Mouse (Mus musculus) thymus, adult 2 months (tissue): ENCODE data around the gene Usp10. TPM values are rescaled to one million over a fixed set of nuclear protein-coding genes. Genes with fewer than 3 reads are reported as not detected.

ENCODE experiments used
- DNase-seq: peaks from one replicate; pipeline ENCODE4 v3.0.0; 2021
- H3K27ac ChIP-seq: fragments of 200-500 bp; 2 replicates; pipeline ENCODE4 v1.5.1; 2012; ENCODE audit warnings: low read length, control low read depth; ENCODE audit not compliant: control insufficient read depth, insufficient read depth
- H3K27me3 ChIP-seq: fragments of 200-500 bp; 2 replicates; pipeline ENCODE4 v1.6.1; 2012; ENCODE audit warnings: mild to moderate bottlenecking, low read length, moderate library complexity, mixed read lengths; ENCODE audit not compliant: control insufficient read depth, insufficient read depth
- H3K36me3 ChIP-seq: fragments of 200-500 bp; 2 replicates; pipeline ENCODE4 v1.6.1; 2012; ENCODE audit warnings: mild to moderate bottlenecking, low read length, moderate library complexity; ENCODE audit not compliant: control insufficient read depth, insufficient read depth
- H3K4me1 ChIP-seq: fragments of 200-500 bp; replicated peaks from 2 replicates; pipeline ENCODE4 v1.6.1; 2012; ENCODE audit warnings: low read length; ENCODE audit not compliant: control insufficient read depth, insufficient read depth
- H3K4me3 ChIP-seq: fragments of 200-500 bp; 2 replicates; pipeline ENCODE4 v1.5.1; 2012; ENCODE audit warnings: mild to moderate bottlenecking, low read length, control low read depth, moderate library complexity; ENCODE audit not compliant: control insufficient read depth, insufficient read depth
- CTCF ChIP-seq: fragments of 200-500 bp; IDR thresholded peaks from 2 replicates; pipeline ENCODE4 v1.5.1; 2012; ENCODE audit warnings: mild to moderate bottlenecking, control low read depth, low read length, moderate library complexity, borderline replicate concordance; ENCODE audit not compliant: control insufficient read depth, poor library complexity, insufficient read depth; ENCODE audit errors: extremely low read depth
- POLR2A ChIP-seq: fragments of 200-500 bp; IDR thresholded peaks from 2 replicates; pipeline ENCODE4 v1.6.1; 2012; ENCODE audit warnings: mild to moderate bottlenecking, low read length, control low read depth, moderate library complexity; ENCODE audit not compliant: control insufficient read depth, poor library complexity, insufficient read depth; ENCODE audit errors: extremely low read depth
- WGBS: fragments of 180-500 bp; shearing (Covaris S2); methylation state at CpG from one replicate; pipeline ENCODE4 v1.1.7; 2018; 5-methylcytosine and 5-hydroxymethylcytosine counted together
- polyA plus RNA-seq: library from polyadenylated mRNA; depleted of rRNA; stranded (reverse); fragments of >200 nt; gene quantifications from 2 replicates; pipeline ENCODE4 v1.2.3, GENCODE M21; 2012

Usp10 gene
- polyA plus RNA-seq, 1 experiment = 126 TPM

DNA sequence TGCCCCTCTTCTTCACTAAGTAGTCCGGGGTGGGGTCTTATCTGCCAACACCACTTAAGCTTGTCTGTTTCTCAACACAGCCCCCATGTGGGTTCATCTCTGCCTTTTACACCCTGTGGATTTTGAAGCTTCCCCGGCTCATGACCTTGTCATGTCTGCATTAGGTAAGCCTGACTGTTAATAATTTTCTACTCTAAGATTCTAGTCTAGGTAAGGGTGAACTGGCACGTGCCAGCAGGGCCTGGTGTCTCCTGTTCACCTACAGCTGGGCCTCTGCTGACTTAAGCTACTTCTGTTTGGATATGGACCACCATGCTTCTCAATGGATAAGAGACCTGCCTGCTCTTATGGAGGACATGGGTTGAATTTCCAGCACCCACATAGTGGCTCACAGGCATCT, 8.8 kb upstream of the Usp10 start:
- peaks cover 17% of the 10 kb centered on the region for H3K4me1 ChIP-seq
- H3K4me3 ChIP-seq = no peak overlapping the region
- 87% methylated on average over 3 of the region's 3 CpGs for WGBS
- H3K27me3 ChIP-seq = no peaks in the 10 kb centered on the region
- no peak for DNase-seq
- no peak overlapping the region for H3K27ac ChIP-seq
- no peaks in the 10 kb centered on the region for H3K36me3 ChIP-seq
- TF ChIP-seq CTCF (no peak), POLR2A (no peak)

DNA sequence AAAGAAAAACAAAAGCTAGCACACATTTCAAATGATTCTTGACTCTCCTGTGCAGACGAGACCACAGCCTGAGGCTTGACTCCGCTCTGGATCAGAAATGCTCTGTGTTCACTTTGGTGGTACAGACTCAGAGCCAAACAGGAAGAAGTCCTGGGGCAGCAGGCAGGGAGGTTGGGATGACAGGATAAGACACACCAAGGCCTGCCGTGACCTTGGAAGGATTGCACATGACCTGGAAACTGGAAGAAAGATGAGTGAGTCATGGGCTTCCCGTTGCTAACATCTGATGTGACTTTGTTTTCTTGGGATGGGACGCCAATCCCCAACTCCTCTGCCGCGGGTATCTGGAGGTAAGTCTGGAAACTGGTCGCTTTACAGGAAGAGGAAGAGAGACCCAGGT, 8.2 kb upstream of the Usp10 start:
- no peaks in the 10 kb centered on the region for H3K27me3 ChIP-seq

DNA sequence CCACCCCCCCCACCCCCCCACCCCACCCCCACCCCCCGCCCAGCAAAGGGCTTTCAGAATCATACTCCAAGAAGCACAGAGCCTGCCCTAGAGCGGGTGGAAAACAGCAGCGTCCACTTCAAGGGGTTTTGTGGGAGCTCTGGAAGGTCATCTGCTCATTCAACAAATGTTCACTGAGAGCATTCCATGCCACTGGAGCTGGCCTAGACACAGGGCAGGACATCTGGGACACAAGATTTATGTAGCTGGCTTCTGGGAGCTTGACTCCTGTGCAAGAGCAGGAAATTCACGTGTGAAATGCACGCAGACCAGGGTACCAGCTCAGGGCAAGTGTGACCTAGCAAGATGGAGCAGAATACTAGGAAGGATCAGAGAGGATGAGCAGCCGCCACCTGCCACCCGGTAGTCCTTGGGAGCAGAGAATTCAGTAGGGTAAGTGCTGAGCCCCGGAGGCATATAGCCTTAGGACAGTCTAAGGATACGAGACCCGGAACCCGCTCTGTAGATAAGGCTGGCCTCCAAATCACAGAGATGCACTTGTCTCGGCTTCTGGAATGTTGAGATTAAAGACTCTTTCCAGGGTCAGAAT, 5.7 kb upstream of the Usp10 start:
- no peak overlapping the region for H3K4me3 ChIP-seq
- WGBS = 89% methylated on average over 12 of the region's 12 CpGs
- no peak for DNase-seq
- H3K4me1 ChIP-seq = no peaks in the 10 kb centered on the region
- H3K27me3 ChIP-seq = no peaks in the 10 kb centered on the region
- H3K36me3 ChIP-seq = no peaks in the 10 kb centered on the region
- no peak for TF ChIP-seq POLR2A
- no peak for TF ChIP-seq CTCF
- H3K27ac ChIP-seq = no peak overlapping the region

More for the DNA sequence above, 8.2 kb upstream of the Usp10 start:
- no peak for DNase-seq
- no peak overlapping the region for H3K27ac ChIP-seq
- no peak overlapping the region for H3K4me3 ChIP-seq
- no peaks in the 10 kb centered on the region for H3K36me3 ChIP-seq
- WGBS = 76% methylated on average over 8 of the region's 8 CpGs
- TF ChIP-seq CTCF (no peak), POLR2A (no peak)
- peaks cover 16% of the 10 kb centered on the region for H3K4me1 ChIP-seq

DNA sequence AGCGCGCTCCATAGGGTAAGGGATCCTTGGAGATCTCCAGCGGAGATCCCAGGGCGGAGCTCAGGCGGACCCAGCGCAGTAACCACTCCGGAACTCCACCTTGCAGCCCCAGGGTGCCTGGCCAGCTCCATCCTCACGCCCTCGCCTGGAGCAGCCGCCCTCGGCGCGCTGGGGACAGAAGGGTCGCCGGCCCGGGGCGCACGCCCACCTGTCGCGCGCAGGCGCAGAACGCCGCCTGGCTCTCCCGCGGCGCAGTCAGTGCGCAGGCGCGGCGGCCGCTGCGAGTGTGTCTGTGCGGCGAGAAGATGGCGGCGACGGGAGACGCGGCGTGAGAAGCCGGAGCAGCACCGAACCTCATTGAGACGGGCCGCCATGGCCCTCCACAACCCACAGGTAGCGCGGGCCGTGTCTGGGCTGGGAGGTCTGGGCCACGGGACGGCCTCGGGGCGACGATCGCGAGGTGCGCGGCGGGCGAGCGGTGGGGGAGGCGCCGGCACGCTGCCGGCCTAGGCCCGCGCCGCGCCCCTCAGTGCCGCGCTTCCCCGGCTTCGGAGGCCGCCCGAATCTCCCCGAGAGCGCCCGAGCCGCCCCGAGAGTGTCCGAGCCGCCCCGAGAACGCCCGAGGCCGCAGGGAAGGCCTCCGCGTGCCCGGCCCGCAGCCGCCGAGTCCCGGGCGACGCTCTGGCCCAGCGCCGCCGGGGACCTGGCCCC, 542 bp downstream of the Usp10 start, which contains the start of gene Gm20388:
TSS of gene Gm20388 (plus strand) at position 295 of the 711 bp plus-strand sequence.
- peak; percentile 97 for DNase-seq
- H3K27ac ChIP-seq = no peak within 1 kb of the TSS
- peak within 1 kb of the TSS; percentile 74 for H3K4me3 ChIP-seq
- TF ChIP-seq CTCF = peak; percentile 48
- TF ChIP-seq POLR2A = 0 out of 2 replicates have a peak, but pooled peaks have one; percentile 54
- H3K4me1 ChIP-seq = peaks cover 16% of the 10 kb centered on the region
- H3K36me3 ChIP-seq = no peaks in the 10 kb centered on the region
- H3K27me3 ChIP-seq = no peaks in the 10 kb centered on the region
- WGBS = under 1% methylated on average over 97 of the region's 97 CpGs

GRCm38 (mm10) chr8:119911258-119911962, 1.2 kb downstream of the Usp10 start:
- no peaks in the 10 kb centered on the region for H3K27me3 ChIP-seq
- no peak for TF ChIP-seq POLR2A
- peak; percentile 2 for TF ChIP-seq CTCF
- H3K27ac ChIP-seq = no peak overlapping the region
- peak overlapping the region; percentile 74 for H3K4me3 ChIP-seq
- H3K36me3 ChIP-seq = no peaks in the 10 kb centered on the region
- WGBS = under 1% methylated on average over 30 of the region's 30 CpGs
- H3K4me1 ChIP-seq = peaks cover 20% of the 10 kb centered on the region
- no peak for DNase-seq

- WGBS = 84% methylated on average over 6 of the region's 6 CpGs
- H3K27ac ChIP-seq = no peak overlapping the region
- no peak for DNase-seq
- H3K4me3 ChIP-seq = no peak overlapping the region
- no peaks in the 10 kb centered on the region for H3K36me3 ChIP-seq
- peaks cover 20% of the 10 kb centered on the region for H3K4me1 ChIP-seq
- no peaks in the 10 kb centered on the region for H3K27me3 ChIP-seq
- no peak for TF ChIP-seq POLR2A
- TF ChIP-seq CTCF = no peak
Measured at GRCm38 (mm10) chr8:119912643-119913042, 2.5 kb downstream of the Usp10 start.

- Histone ChIP-seq H3K27me3 (no peaks in the 10 kb centered on the region), H3K4me1 (peaks cover 20% of the 10 kb centered on the region), H3K27ac (no peak overlapping the region), H3K36me3 (no peaks in the 10 kb centered on the region), H3K4me3 (no peak overlapping the region)
- TF ChIP-seq CTCF (no peak), POLR2A (no peak)
- DNase-seq = no peak
- WGBS = 90% methylated on average over 3 of the region's 3 CpGs
Measured at GRCm38 (mm10) chr8:119913181-119913580, 3.0 kb downstream of the Usp10 start.
